Mouse (Mus musculus) retina, postnatal 1 day (tissue): ENCODE data around the gene Hnrnpf.

Experiments
- DNase-seq: peaks from one replicate; pipeline ENCODE4 v3.0.0-alpha.2; 2012

The Hnrnpf gene

DNA sequence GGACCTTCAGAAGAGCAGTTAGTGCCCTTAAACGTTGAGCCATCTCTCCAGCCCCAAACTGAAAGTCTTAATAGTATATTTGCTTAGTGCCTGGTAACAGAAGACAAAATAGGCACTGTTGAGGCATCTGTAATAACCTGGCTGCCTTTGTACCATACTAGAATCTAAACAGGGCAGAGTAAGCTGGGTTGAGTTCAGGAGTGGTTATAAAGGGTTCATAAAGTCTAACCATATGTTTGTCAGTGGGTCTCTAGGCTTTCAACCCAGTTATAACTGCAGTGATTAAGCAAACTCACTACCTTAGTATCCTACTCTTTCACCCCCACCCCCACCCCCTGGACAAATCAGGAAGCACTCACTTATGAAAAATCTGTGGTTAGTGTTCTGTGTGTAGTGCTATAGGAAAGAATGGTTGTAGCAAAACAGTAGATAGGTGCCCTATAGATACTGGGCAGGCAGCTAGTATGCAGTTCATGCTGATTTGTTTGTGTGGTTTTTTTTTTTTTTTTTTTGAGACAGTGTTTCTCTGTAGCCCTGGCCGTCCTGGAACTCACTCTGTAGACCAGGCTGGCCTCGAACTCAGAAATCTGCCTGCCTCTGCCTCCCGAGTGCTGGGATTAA, 26.9 kb downstream of the Hnrnpf start:
- DNase-seq, result no peak

DNA sequence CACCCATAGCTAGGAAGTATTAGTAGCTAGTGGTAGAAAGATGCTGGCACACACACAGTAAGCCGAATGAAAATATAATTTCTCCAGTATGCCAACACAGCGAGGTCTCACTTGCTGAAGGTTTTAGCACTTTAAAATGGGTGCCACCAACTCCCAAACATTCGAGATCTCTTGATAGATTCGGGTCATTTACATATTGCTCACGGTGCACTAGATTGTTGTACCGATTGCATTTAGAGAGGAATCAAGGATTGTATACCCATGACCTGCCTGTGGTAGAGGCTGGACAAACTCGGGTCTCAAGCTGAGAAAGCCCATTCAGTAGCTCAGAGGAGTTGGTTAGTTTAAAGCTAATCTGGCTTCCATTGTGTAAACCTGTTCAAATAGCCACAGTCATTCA, 27.8 kb downstream of the Hnrnpf start:
- no peak for DNase-seq

DNA sequence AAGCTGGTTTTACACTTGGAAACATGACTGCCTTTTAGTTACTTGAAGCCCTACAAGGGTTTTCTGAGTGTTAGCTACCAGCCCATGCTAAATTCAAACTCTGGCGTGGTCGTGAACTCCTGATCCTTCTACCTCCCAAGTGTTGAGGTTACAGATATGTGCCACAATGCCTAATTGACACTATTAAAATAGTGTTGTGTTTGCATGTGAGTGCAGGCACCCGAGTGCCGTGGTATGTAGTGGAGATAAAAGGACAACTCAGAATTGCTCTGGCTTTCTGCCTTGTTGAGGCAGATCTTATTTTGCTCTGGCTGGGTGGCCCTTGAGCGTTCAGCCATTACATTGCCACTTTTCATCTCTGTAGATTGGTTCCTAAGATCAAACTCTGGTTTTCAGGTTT, 28.6 kb downstream of the Hnrnpf start:
- DNase-seq, result no peak

DNA sequence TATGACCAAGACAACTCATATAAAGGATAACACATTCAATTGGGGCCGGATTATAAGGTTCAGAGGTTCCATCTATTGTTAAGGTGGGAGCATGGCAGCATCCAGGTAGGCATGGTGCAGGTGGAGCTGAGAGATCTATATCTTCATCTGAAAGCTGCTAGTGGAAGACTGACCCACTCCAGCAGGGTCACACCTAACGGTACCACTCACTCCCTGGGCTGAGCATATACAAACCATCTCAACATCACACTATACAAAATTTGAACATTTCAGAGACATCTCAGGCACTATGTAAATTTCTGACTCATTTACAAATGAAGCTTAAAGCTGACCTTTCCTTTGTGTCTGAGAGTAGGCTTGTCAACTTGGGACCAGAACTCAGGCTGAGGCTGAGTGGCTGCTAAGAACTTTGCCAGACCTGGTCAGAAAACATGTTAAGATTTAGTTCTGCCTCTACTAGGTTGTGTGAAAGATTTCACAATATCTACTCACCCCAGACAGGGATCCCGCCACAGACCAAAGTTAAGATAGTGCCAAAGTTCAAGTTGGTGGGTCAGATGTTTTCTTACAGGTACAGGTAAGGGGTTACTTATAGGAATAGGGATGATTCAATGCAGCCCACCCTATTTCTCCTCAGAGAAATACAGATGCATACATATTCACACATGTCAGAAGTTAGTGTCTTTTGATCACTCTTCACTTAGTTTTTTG, 30.0 kb downstream of the Hnrnpf start:
- no peak for DNase-seq

DNA sequence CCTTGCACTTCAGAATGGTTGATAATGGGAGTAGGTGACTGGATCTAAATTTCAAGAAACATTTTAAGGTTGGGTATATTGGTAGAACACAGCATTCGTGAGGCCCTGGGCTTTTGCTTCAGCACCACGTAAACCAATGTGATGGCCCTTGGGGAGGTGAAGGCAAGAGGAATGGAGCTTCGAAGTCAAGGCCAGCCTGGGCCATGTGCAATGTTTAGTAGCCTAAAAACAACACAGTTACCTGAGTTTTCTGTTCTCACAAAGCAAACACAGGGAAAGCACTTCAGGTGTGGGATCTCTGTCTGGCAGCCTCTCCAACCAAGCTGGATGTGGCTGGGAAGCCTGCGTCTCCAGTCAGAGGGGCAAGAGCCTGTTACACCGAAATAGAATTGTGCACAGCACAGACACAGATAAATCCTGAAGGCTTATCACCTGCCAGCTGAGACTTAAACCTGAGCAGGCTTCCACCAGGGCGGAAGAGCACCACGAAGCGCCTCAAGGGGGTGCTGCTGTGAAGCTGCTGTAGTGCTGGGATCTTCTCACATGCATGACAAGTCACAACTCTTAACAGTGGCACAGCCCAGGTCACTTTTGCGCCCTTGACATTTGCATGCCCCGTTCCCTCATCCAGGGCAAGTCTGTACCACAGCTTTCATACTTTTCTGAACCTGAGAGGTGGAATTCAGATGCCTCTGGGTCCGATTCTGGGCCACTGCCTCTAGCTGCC, 32.4 kb downstream of the Hnrnpf start:
- peak; percentile 60 for DNase-seq

DNA sequence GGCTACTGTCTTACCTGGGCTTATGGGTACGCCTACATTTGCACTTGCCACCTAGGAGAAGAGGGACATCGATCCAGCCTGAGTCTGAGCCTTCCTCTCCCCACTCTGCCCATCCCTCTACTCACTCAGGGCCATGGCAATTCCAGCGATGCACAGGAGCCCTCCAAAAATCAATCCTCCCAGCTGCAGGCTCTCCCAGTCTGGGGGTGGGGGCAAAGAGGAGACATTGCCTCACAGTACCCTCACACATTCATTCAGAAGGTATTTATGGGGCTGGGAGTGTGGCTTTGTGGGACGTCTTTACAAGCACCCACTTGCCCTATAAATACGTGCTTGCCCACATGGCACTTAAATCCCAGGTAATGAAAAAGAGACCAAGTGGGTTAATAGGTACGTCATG, 34.2 kb downstream of the Hnrnpf start:
- no peak for DNase-seq

DNA sequence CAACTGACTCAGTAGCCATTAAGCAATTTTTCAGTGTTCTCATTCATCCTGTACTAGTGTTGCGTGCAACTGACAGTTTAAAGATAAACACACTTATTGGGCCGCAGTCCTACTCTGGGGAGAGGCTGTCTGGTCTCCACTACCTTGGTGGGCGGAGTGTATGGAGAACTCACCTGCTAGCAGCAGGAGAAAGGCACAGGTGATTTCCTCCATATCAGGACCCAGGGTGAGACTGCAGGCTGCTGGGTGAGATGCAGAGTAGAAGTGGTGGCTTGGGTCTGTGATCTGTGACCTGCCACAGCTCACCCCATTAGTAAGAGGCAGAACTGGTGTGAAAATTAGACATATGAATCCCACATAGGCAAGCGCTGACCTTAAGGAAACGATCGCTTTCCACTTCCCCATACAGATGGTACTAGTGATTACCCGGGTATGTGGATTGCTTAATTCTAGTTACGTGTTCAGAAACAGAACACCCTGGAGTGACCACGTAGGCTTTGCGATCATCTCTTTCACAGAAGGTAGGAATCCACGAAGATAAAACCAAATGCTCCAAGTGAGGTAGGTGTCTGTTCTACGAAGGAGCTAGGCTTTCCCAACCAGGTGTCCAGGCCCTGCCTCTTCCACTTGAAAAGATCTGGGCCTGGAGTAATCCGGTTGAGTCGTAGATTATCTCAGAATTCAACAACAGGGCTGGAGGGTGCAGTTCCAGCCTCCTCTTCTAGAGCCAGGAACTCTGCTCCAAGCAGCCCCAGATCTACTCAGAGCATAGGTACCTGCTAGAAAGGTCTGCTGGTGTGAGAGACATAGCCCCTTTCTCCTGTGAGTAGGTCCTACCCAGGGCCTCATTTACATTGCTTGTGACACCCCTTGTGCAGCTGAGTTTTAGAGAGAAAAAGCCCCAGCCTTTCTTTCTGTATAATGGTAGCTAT, 35.8 kb downstream of the Hnrnpf start:
- DNase-seq, result no peak

DNA sequence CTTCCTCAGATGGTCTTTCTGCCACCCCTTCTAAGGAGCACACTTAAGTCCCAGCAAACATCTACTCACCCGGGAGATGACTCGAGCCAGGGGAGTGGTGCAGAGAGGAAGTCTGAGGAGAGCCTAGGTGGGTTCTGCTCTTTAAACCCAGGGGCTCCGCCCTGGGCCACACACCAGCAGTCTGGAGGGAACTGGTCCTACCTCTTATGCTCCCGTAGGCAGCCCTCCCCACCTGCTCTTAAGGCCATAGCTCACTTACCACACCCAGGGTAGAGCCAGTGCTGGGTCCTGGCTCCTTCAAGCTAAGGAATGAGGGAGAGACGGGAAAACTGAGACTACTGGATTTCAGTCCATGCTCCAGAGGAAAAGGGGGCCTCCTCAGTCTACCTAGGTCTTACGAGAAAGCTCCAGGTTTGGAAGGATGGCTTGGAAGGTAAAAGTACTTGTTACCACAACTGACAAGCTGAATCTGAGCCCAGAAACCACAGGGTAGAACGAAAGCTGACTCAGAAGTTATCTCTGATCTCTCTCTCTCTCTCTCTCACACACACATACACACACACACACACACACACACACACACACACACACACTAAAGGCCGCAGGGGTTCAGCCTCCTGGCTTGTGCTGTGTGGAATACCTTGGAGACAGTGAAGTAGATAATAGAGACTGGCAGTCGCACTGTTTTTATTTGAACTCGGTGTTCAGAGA, 37.3 kb downstream of the Hnrnpf start, which contains the start of gene Fxyd4:
TSS of gene Fxyd4 (minus strand) at position 471 of the 711 bp plus-strand sequence.
- no peak for DNase-seq

DNA sequence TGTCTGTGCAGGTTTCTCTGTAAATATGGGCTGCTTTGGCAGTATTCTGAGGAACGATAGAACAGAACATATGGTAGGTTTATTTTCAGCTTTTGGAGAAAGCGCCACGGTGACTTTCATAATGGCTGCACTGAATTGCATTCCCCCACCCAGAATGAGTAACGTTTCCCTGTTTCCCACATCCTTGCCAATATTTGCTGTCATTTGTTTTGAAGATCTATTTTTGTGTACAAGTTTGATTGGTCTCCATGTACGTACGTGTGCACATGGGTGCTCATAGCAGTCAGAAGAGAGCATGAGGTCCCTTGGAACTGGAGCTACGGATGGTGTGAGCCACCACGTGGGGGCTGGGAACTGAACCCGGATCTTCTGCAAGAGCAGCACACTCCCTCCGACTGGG, 38.8 kb downstream of the Hnrnpf start:
- no peak for DNase-seq

DNA sequence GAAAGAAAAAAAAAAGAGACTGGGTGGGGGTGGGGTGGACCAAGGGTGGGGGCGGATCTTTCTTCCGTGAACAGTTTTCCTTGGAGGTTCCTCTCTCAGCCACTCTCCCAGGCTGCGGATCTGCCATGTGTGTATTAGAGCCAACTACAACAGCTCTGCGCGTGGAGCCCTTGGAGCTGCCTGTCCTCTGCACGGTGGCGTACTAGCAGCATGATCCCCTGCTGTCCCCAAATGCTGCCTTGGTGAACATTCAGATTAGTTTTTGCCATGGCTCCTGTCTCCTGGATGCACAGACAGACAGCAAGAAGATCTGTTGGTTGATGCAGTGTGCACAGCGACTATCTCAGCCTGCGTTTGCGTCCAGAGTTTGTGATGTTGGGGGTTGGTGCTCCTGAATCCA, 42.6 kb downstream of the Hnrnpf start:
- no peak for DNase-seq

DNA sequence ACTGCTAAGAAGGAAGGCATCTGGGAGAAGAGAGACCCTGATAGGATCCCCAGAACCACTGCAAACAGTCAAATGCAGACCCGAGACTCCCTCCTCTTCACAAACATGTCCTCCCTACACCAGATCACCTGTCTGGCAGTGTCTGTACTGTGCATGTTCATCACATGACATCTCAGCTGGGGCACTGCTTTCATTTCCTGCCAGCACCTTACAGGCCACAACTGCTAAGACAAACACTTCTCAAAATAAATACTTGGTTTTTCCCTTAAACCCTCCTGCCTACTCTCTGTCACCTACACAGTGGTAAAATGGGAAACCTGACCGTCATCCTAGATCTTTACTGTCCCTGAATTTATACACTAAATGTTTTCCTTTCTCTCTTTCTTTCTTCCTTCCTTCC, 43.8 kb downstream of the Hnrnpf start:
- DNase-seq, result no peak

DNA sequence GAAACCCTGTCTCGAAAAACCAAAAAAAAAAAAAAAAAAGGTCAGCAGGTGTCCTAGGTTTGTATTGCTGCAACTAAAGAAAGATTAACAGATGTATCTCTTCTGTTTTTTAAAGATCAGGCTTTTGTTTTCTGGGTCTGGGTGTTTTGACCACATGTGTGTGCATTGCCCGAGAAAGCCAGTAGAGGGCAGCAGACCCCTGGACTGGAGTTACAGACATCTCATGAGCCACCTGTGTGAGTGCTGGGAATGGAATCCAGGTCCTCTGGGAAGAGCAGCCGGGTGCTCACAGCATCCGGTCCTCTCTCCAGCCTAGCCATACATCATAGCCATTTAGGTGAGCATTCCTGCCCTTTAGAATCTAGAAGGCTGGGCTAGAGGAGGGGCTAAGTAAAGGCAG, 52.2 kb downstream of the Hnrnpf start:
- DNase-seq, result no peak

DNA sequence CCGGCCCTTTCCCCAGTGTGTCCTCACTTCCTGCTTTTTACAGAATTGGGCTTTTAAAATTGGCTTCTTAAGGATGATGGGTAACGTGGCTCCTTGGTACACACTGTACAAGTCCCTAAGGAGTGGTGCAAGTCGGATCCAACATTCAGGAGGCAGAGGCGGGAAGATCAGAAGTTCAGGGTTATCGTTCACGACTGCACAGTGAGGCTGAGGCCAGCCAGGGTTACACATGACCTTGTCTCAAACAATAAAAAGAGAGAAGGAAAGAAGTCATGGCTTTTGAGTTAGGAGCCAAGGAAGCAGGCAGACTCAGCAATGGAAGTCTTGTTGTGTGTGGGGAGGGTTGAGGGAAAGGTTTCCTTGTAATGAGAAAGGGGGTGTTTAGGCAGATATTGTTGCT, 56.0 kb downstream of the Hnrnpf start:
- no peak for DNase-seq

DNA sequence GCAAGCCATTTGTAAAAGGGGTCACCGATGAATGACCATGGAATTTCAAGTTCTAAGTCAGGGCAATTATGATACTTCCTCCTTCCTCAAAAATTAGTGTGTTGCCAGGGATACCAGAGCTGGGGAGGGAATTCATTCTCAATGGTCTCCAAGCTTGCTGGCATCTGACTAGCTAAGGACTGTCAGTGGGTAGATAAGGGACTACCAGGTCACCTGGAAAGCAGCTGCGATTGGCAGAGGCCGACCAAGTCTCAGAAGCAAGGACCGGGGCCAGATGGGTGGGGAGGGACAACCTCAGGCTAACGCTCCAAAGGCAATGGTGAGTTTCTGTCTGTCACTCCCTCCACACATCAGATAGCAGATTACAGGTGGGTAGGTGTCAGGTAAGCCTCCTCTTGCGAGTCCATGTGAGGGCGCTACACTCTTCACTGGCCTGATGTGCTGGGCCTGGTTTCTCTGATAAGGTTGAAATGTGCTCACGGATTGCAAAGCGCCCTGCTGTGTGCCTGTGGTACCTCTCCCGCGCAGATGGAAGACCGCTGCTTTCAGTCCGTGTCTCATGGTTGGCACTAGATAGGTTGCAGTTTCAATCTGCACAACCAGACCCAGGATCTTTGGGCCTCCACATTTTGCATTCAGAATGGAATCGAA, 56.9 kb downstream of the Hnrnpf start:
- peak; percentile 24 for DNase-seq

DNA sequence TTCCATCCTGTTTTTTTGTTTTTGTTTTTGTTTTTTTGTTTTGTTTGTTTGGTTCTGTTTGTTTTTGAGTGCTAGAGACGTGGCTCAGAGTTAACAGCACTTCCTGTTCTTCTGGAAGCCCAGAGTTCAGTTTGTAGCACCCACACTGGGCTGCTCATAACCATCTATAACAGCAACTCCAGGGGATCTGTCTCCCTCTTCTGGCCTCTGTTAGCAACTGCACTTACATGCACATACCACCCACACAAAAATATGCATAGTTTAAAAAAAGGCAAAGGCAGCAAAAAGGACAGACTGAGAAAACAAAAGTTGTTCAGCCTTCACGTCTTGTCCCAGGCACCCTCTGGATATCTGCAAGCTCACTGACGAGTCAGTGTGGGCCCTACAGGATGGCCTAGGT, 63.1 kb downstream of the Hnrnpf start:
- DNase-seq, result no peak

DNA sequence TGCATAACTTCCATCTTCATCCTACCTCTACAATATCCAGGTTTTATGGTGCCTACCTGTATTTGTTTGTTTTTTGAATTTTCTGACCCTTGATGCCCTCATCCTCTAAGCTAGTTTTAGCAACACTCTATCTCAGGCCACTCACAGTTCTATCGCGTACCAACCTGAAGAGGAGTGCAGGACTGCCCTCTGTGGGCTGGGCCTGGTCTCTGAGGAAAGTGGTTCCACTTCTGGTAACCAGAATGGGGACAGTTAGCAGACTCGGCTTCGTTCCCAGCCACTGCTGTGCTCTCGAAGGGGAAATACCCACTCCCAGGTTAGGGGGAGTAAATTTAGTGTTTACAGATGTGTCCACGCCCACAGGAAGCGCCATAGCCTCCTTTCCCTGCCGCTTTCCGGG, 66.6 kb downstream of the Hnrnpf start:
- DNase-seq, result no peak
